Mouse (Mus musculus) left cerebral cortex, adult 8-10 months (tissue): ENCODE measurements around the gene Ryr3. TPM values are rescaled to one million over a fixed set of nuclear protein-coding genes. Genes with fewer than 3 reads are reported as not detected.

Experiments used
- microRNA-seq, 2 experiments: library from miRNA; unstranded; fragments of <30 nt; microRNA quantifications; one replicate each; pipeline ENCODE4 v1.2.0; 2022
- total RNA-seq, 4 experiments: library from RNA; stranded (reverse); gene quantifications; 2 replicates each; pipeline ENCODE4 v1.2.4; 2022

Ryr3 gene
- total RNA-seq, 4 experiments from 2014 or later: 35.9 to 40.1 (median 38.6) TPM

Small RNAs within 50 kb of the gene (microRNA-seq; reads per million reads assigned to microRNA genes)
- 0 reads per million in 2 experiments for gene Gm44374

Other genes starting within 250 kb of the Ryr3 start
- gene Tmco5b, start 68.6 kb upstream of the Ryr3 start, total RNA-seq: not detected
- 10 to 100 TPM; 56.0 to 59.8 (median 58.0) TPM for gene Fmn1, start 110.6 kb upstream of the Ryr3 start, total RNA-seq